Mouse (Mus musculus): ENCODE measurements at regions not wholly inside any gene's neighbourhood (a gene's known extent, or its start where the extent isn't known, plus 50 kb on each side); places are given as distances from the start of the nearest gene placed in this dataset.

- no peak for DNase-seq (ENCODE audit: low spot score in 2 of 2)
Observed at GRCm38 (mm10) chr1:78050231-78050630, 146.7 kb downstream of the Pax3 start.

GRCm38 (mm10) chr1:78032336-78032735, 164.6 kb downstream of the Pax3 start:
- no peak for DNase-seq (ENCODE audit: low spot score in 2 of 2)

- no peak for DNase-seq (ENCODE audit: low spot score in 2 of 2)
Observed at GRCm38 (mm10) chr1:78021766-78022165, 175.2 kb downstream of the Pax3 start.

GRCm38 (mm10) chr1:78021014-78021413, 175.9 kb downstream of the Pax3 start:
- DNase-seq (ENCODE audit: low spot score in 2 of 2) = no peak

- DNase-seq (ENCODE audit: low spot score in 2 of 2) = no peak
Observed at GRCm38 (mm10) chr1:78017949-78018617, 178.9 kb downstream of the Pax3 start.

- DNase-seq (ENCODE audit: low spot score in 2 of 2) = no peak
Observed at GRCm38 (mm10) chr1:78016541-78017267, 180.2 kb downstream of the Pax3 start.

- no peak for DNase-seq (ENCODE audit: low spot score in 2 of 2)
Observed at GRCm38 (mm10) chr1:78015999-78016398, 180.9 kb downstream of the Pax3 start.

- DNase-seq (ENCODE audit: low spot score in 2 of 2) = no peak
Observed at GRCm38 (mm10) chr1:78013396-78013795, 183.5 kb downstream of the Pax3 start.

GRCm38 (mm10) chr1:78008811-78009410, 188.0 kb downstream of the Pax3 start:
- no peak for DNase-seq (ENCODE audit: low spot score in 2 of 2)

- no peak for DNase-seq (ENCODE audit: low spot score in 2 of 2)
Observed at GRCm38 (mm10) chr1:78004376-78004775, 192.6 kb downstream of the Pax3 start.

GRCm38 (mm10) chr1:77998727-77999126, 198.2 kb downstream of the Pax3 start:
- no peak for DNase-seq (ENCODE audit: low spot score in 2 of 2)

GRCm38 (mm10) chr1:77981528-77981927, 215.4 kb downstream of the Pax3 start:
- DNase-seq (ENCODE audit: low spot score in 2 of 2) = no peak

GRCm38 (mm10) chr1:77978696-77979095, 218.2 kb downstream of the Pax3 start:
- peak; percentile 4 to 10 for DNase-seq (ENCODE audit: low spot score in 2 of 2)

GRCm38 (mm10) chr1:77975941-77976340, 221.0 kb downstream of the Pax3 start:
- DNase-seq (ENCODE audit: low spot score in 2 of 2) = no peak

GRCm38 (mm10) chr1:77972301-77972717, 224.6 kb downstream of the Pax3 start:
- DNase-seq (ENCODE audit: low spot score in 2 of 2) = peak; percentile 19 to 27

- no peak for DNase-seq (ENCODE audit: low spot score in 2 of 2)
Observed at GRCm38 (mm10) chr1:77964656-77965335, 232.1 kb downstream of the Pax3 start.

GRCm38 (mm10) chr1:77959309-77959708, 237.6 kb downstream of the Pax3 start:
- DNase-seq (ENCODE audit: low spot score in 2 of 2) = no peak

GRCm38 (mm10) chr1:77957156-77957767, 239.7 kb downstream of the Pax3 start:
- no peak for DNase-seq (ENCODE audit: low spot score in 2 of 2)

- no peak for DNase-seq (ENCODE audit: low spot score in 2 of 2)
Observed at GRCm38 (mm10) chr1:77947894-77948293, 249.0 kb downstream of the Pax3 start.

- no peak for DNase-seq (ENCODE audit: low spot score in 2 of 2)
Observed at GRCm38 (mm10) chr1:77944327-77944645, 252.6 kb downstream of the Pax3 start.

- DNase-seq (ENCODE audit: low spot score in 2 of 2) = no peak
Observed at GRCm38 (mm10) chr1:77943633-77944326, 253.2 kb downstream of the Pax3 start.
